Mouse (Mus musculus) heart, postnatal 4 days (tissue): ENCODE data around the gene Gan. TPM values are rescaled to one million over a fixed set of nuclear protein-coding genes. Genes with fewer than 3 reads are reported as not detected.
A peak's percentile ranks its signal among the peaks of the same experiment; 100 is the strongest.

Experiments
- DNase-seq: peaks from one replicate; pipeline ENCODE4 v3.0.0; 2021
- total RNA-seq, 2 experiments: library from RNA; stranded (reverse); gene quantifications; 2 replicates each; pipeline ENCODE4 v1.2.3; 2021

Gene Gan
- total RNA-seq, 2 experiments from 2014 or later: 7.4 TPM

DNA sequence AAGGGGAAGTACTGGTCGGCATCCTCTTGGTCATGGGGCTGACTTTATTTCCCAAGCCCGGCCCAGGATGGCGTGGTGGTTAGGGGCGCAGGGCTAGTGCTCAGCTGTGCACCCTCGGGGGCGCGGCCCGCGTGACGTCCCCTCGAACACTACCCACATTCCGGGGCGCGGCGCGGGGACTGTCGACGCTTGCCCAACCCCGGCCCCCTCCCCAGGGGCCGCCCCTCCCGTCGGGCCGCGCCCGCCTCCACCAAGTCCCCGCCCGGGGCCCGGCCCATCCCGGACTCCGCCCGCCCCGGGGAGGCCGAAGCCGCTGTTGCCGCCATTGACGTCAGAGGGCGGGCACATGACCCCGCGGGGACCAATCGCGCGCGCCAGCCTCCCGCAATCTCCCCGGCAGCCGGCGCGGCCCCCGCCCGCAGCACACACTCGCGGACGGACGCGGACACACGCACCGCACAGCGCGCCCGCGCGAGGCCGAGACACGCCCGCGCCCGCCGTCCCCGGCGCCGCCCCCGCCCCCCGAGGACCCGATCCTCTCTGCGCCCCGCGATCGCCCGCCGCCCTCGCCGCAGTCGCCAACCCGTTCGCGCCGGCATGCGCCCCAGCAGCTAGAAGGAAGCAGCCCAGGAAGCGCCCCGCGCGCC, 98.5 kb downstream of the Gan start:
- peak; percentile 96 for DNase-seq

GRCm38 (mm10) chr8:117257029-117257820, 99.3 kb downstream of the Gan start, which contains the start of gene Cmip:
TSS of gene Cmip (plus strand) at chr8:117257064.
- DNase-seq: peak; percentile 47

GRCm38 (mm10) chr8:117257821-117258575, 100.1 kb downstream of the Gan start:
- DNase-seq: peak; percentile 39

GRCm38 (mm10) chr8:117258576-117259040, 100.7 kb downstream of the Gan start:
- no peak for DNase-seq

DNA sequence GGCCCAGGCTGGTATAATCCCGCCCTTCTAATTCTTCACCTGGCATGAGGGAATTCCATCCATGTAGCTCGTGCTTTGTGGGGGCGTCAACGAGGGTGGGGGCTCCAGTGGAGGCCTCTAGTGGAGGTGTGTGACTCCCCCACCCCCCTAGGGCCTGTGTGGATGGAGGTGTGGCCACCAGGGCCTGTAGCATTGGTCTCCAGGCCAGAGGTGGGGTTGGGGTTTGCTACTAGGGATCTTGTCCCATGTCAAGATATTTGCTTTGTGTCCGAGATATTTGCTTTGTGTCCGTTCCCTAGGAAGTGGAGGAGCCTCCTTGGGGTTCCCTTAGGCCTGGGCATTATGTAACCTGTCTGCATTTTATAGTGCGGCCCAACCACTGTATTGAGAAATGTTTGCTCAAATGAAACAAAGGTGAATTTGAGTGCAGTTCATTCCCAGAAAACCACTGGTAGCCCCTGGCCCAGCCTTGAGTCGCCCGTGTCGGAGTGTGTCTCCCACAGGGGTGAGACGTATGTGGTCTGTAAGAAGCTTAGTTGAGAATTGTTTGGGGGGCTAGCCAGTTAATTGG, 101.6 kb downstream of the Gan start:
- no peak for DNase-seq

DNA sequence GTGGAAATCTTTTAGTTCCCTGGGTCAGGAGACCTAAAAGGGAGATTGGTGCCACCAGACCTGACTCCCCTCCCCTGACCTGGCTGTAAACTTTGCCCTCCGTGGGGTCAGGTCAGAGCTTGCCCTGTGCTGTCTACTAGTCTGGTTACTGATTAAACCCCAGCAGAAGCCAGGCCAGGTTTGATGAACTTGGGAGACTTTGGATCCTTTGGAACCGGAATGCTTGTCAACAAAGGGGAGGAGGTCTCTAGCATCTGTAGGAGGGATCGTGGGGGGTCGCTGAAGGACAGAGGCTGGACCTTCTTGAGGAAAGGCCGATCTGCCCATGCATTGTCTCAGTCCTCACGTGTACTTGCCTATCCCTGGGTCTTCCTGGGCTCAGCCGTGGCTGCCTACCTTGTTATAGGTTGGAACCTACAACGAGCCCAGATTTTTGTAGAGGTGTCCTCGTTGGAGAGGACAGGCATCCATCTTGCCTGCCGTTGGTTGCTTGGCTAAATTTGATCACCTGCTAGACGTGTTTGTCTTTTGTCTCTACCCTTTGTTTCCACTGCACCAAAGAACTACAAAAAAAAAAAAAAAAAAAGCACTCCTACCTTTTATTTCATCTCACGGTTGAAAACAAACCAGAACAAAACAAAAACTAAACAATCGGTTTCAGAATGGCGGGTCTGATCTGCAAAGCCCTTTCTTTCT, 102.4 kb downstream of the Gan start:
- no peak for DNase-seq

- DNase-seq: no peak
These were observed 103.1 kb downstream of the Gan start for GRCm38 (mm10) chr8:117260930-117261475.

DNA sequence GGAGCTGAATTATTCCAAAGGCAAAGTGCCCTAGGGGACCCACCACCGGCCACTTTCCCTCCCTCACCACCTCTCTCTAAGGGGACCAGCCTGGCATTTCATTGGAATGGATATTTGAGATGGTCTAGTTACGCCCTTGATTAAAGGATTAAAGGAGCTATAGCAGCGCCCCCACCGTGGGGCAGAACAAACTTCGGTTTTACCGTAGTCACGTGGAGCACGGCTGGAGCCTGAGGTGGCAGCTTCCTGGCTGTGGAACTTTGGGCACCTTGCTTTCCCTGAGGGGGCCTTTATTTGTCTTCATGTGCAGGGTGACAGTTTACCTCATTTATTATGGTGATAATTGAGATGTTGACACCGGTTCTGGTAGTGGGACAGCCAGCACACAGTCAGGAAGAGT, 103.8 kb downstream of the Gan start:
- no peak for DNase-seq

- DNase-seq: no peak
These were observed 104.8 kb downstream of the Gan start for GRCm38 (mm10) chr8:117262685-117263084.

DNA sequence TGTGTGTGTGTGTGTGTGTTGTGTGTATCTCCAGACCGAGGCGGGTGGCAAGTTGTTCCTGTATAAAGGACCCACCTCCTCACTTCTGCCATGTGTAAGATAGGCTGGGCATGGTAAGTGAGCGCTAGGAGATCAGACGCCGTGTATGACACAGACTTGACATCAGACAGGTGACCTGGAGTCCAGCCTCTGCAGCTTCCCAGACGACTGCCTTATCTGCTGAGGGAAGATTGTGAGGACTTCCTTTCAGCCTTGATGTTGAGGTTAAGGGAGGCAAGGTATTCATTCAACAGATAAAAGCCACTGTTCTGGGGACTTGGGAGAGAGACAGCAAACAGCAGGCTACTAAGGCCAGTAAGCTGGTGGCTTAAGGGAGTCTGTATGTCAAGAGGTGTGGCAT, 105.5 kb downstream of the Gan start:
- DNase-seq: no peak

- DNase-seq: no peak
These were observed 107.1 kb downstream of the Gan start for GRCm38 (mm10) chr8:117265079-117265478.

Other genes starting within 250 kb of the Gan start
- gene Cmc2, start 236.7 kb upstream of the Gan start, total RNA-seq: 10 to 100 TPM; 55.0 to 55.2 TPM
- 10 to 100 TPM; 19.4 to 21.6 TPM for gene Cenpn, start 236.4 kb upstream of the Gan start, total RNA-seq
- gene Atmin, start 214.7 kb upstream of the Gan start, total RNA-seq: 10 to 100 TPM; 17.7 to 18.3 TPM
- under 1 TPM; 0.47 to 0.55 TPM for gene 1700030J22Rik, start 179.2 kb upstream of the Gan start, total RNA-seq
- 10 to 100 TPM; 38.6 to 38.8 TPM for gene Gcsh, start 164.6 kb upstream of the Gan start, total RNA-seq
- gene Pkd1l2, start 75.7 kb upstream of the Gan start, total RNA-seq: under 1 TPM; 0.02 to 0.05 TPM
- gene Bco1, start 62.3 kb upstream of the Gan start, total RNA-seq: not detected
- 10 to 100 TPM; 32.2 to 34.5 TPM for gene Cmip, start 98.9 kb downstream of the Gan start, total RNA-seq